Mouse (Mus musculus) gastrocnemius, adult 18-20 months (tissue): ENCODE measurements around the gene Kdm7a. TPM values are rescaled to one million over a fixed set of nuclear protein-coding genes. Genes with fewer than 3 reads are reported as not detected.

Source experiments
- DNase-seq: peaks from one replicate; pipeline ENCODE4 v3.0.0; 2021; ENCODE audit warnings: low spot score
- long read RNA-seq, 2 experiments: library from polyadenylated mRNA; stranded (forward); transcript quantifications; one replicate each; pipeline ENCODE4 v2.0.0; 2021
- total RNA-seq, 2 experiments: library from RNA; stranded (reverse); gene quantifications; 2 replicates each; pipeline ENCODE4 v1.2.3; 2021

The Kdm7a gene
- 10 to 100 TPM; 25.3 to 26.2 TPM for total RNA-seq
- long read RNA-seq, experiment 1, full-length matches to known transcripts: 11 of 20 reads
- long read RNA-seq, experiment 1, partial matches to known transcripts: 1 of 20 reads
- long read RNA-seq, experiment 1, other reads (novel, unspliced or antisense): 8 of 20 reads
- long read RNA-seq, experiment 2, full-length matches to known transcripts: 3 of 11 reads
- long read RNA-seq, experiment 2, partial matches to known transcripts: 1 of 11 reads
- long read RNA-seq, experiment 2, other reads (novel, unspliced or antisense): 7 of 11 reads

DNA sequence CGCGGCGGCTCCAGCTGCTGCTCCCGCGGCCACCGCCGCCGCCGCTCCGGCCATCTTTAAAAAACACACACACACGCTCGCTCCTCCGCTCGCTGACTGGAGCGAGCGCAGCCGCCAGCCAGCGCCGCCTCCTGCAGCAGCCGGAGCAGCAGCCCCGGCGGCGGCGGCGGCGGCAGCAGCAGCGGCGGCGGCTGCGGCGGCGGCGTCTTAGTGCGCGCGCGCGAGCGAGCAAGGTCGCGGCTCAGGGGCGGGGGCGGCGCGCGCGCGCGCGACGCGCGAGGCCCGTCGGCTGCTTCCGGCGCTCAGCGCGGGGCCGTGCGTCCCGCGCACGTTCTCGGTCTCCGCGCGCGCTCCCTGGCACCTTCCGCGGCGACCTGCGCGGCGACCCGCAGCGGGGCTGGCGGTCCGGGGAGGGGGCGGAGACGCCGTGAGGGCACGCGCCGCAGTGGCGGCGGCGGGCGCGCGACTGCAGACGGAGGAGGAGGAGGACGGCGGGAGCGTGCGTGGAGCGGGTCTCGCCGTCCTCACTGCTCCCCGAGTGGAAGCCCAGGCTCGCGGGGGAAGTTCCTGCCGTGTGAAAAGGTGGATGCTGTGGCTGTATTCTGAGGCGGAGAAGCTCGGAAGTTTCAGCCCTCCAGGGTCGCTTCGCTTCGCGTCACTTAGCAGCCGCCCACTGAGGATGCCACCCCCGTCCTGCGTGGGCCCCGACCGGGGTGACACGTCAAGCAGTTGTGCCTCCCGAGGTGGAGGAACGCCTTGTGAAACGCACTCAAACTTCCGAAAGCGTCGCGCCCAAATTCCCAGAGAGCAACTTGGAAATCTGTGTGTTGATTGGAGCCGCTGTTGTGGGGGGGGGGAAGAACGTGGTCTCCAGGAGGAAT lies at the start of gene Kdm7a:
Kdm7a (minus strand) TSS at position 209 of the 881 bp plus-strand sequence.
- peak; percentile 84 for DNase-seq

GRCm38 (mm10) chr6:39255271-39255670 lies 48.7 kb upstream of the Kdm7a start:
- no peak for DNase-seq

GRCm38 (mm10) chr6:39250055-39250454 lies 43.5 kb upstream of the Kdm7a start:
- no peak for DNase-seq

DNA sequence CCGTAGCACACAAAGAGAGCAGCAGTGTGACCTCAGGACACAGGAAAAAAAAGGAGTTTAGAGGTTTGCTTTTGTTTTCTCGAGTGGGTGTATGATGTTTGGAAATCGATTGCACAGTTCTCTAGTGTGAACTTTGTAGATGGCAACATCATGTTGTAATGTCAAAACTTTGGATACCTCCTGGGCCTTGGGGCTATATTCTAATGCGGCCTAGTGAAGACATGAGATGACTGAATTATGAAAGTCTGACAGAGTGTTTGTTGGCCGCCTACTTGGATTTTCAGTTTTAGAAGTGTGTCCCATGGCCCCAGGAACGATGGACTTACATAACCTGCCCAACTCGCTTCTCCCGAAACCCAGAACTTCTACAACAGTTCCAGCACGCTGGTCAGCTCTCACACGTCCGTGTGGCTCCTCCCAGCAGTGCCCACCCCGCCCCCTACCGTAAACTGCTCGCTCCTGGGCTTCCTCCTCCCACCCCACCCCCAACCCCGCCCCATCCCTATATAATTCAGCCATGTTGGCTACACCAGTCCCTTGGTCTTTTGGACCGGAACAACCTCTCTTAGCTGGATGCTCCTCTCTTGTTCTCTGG lies 42.7 kb upstream of the Kdm7a start:
- DNase-seq: no peak

DNA sequence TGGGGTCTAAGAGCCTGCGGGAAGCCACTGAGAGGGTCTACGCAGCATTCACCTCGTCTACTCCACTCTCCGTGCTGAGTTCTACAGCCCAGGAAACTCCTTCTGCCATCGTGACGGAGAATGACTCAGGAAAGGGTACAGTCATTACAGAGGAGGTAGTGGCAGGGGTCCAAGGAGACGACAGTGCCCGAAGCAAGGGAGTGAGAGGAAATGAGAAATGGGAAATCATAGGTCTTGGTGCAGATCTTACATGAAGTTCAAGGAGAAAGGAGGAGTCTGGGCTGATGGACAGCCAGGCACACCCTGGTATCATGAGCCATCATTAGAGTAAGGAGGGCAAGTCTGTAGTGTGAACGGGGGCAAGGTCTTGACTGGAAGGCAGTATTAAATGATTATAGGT lies 37.5 kb upstream of the Kdm7a start:
- DNase-seq: no peak

DNA sequence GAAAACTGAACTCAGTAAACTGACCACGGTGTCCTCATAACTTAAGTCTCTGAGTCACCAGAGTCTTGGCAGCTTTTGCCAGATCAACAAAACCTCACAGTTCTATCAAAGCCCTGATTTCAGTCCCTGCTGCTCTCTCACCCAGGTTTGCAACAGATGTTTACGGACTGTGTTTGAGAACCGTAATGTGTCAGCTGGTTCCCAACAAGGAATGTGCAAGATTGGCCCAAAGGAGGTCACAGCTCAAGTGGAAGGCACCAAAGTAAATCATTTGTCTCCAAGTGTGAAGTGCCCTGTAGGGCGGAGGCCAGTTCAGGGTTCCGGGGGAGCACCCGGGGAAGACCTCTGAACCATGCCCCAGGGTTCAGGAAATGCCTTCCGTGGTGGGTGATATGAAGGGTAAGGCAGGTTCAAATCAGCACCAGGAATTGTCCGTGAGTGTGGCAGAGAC lies 36.9 kb upstream of the Kdm7a start:
- peak; percentile 57 for DNase-seq

- DNase-seq: peak; percentile 68
Observed at GRCm38 (mm10) chr6:39242718-39243471, 36.3 kb upstream of the Kdm7a start.

DNA sequence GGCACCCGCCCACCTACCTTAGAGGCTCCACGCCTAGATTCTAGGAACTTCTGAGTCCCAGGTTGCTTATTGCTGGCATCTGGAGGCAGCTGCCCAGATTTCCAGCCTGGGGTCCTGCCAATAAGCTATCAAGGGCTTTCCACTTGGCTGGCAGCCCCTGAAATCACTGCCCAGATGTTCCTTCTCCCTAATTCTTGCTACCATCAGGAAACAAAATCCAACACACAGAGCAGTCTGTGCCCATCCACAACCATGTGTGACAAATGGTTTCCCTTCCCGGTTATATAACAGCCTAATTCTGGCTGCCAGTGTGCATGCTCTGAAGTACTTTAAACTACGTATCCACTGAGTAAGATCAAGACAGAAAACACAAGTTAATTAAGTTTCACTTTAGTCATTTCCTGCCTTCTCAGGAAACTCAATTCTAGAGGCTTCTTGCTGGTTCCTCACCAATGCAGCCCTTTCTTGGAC lies 34.9 kb upstream of the Kdm7a start:
- DNase-seq: no peak

- DNase-seq: no peak
Observed at GRCm38 (mm10) chr6:39240956-39241355, 34.4 kb upstream of the Kdm7a start.

DNA sequence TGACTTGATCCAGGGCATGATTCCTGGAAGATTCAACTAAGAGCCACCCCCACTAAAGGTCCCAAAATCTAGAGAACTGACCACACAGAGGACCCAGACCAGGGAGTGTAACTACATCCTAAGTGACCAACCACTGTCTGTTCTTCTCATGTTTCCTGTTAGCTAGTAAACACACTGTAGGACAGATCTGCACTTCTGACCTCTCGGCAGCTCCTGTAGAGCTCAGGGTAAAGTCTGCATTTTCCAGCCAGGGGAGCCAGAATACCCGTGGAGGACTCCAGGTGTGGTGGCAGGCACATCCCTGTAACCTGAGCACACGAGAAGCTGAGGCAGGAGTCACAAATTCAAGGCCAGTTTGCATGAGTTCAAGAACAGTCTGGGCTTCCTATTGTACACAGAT lies 31.3 kb upstream of the Kdm7a start:
- no peak for DNase-seq

DNA sequence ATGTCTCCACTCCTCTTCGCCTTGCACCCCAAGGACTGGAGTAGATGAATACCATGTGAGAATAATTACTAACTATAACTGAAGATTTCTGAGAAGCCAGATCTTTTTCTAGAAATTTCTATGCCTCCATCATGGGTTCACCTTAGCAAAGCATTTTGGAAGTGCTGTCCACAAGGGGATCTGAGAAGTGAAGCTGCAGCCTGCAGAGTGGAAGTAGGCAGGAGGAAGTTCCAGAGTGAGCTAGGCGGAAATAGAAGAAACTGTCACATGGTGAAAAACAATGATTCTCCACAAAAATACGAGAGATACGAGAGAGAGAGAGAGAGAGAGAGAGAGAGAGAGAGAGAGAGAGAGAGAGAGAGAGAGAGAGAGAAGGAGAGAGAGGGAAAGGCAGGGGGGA lies 26.0 kb upstream of the Kdm7a start:
- no peak for DNase-seq

GRCm38 (mm10) chr6:39230664-39231063 lies 24.1 kb upstream of the Kdm7a start:
- DNase-seq: no peak

GRCm38 (mm10) chr6:39226610-39226955 lies 20.0 kb upstream of the Kdm7a start:
- DNase-seq: no peak

GRCm38 (mm10) chr6:39225876-39226609 lies 19.5 kb upstream of the Kdm7a start:
- DNase-seq: peak; percentile 16

- no peak for DNase-seq
Observed at GRCm38 (mm10) chr6:39223328-39223885, 16.8 kb upstream of the Kdm7a start.

- DNase-seq: no peak
Observed at GRCm38 (mm10) chr6:39222487-39222886, 15.9 kb upstream of the Kdm7a start.

DNA sequence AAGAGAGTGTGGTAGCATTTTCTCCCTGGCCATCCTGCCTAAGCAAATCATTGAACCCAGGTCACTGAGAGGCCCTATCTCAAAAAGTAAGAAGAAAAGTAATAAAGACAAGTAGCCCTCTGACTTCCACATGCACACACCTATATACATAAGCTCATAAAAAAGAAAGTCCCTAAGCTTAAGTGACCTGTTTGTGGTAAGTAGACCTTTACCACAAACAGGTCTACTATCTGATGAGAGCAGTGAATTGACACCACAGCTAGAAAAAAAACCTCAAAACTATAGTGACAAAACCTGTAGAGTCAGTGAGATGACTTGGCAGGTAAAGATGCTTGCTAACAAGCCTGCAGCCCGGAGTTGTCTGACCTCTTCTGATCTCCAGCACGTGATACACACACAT lies 11.4 kb upstream of the Kdm7a start:
- no peak for DNase-seq

DNA sequence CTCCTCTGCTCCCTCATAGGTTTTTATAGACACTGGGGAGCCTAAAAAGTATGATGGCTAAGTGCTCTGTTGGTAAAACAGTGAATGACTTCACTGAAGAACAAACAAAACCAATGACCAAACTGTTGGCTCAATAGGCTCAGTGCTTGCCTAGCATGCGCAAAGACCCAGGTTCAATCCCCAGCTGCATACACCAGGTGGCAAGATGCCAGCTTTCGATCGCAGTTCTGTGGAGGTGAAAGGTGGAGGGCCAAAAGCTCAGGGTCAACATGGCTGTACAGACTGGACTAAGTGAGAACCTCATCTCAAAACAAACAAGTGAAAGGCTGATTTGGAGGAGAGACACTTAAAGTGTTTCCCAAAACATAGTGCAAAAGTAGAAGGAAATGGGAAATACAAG lies 10.5 kb upstream of the Kdm7a start:
- DNase-seq: no peak

DNA sequence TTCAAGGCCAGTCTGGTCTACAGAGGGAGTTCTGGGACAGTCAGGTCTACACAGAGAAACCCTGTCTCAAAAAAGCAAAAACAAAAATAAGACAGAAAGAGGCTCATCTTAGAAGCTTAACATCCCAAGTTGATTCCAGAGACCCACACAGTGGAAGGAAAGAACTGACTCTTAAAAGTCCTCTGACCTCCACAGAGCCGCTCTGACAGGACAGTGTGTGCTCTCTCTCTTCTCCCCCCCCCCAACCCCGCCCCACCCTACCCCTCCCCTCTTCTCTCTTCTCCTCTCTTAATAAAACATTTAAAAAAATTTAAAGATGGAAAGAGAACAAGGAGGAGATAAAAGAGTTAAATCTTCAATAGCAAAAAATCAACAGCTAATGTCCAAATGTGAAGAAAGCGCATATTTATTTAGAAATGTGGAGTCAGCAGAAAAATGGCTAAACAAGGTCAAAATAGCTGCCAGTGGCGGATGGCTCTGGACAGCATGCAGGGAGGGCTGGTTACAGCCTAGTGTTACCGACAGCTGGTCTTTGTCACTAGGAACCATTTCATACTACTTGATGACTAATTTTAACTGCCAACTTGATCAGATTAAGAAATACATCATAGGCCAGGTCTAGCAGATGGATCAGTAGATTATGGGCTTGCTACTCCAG lies 8.5 kb upstream of the Kdm7a start:
- DNase-seq: no peak

DNA sequence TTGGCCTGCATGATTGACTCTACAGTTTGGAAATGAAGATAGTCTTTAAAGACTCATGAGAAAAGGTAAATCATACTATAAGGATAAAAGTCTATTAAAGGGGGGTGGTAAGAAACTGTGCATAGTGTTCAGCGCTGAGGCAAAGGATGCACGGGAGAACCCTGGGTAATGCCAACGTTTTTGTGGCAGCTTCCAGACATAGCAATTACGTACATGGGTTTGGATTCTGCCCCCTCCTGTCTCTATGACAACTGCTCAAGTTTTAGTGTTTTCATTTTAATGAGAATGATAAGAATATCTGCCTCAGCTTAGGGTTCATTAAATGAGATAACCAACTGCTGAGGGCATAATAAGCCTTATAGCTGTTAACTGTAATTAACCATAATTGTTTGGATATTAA lies 3.1 kb upstream of the Kdm7a start:
- no peak for DNase-seq
